In the genomic region with DNA sequence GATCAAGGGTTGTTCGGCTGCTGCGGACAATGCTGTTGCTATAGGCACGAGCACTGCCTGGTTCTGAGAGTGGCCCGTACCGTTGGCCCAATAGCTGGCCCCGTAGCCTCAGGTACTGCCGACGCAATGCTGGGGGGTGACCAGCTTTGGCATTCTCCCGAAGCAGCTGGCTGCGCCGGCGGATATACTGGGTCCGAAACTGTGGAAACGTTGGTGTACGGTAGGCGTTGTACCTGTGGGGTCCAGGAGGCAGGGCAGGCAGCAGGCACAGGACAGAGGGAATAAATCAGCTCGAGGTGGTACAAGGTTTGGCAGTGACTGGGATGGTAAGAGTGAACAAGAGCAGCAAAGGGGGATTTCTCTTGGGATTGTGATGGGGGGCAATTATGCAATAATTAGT, we compare ENCODE assay signal across 8 mouse cellular contexts. TPM values are rescaled to one million over a fixed set of nuclear protein-coding genes. Genes with fewer than 3 reads are reported as not detected.
DNase-seq lines count a peak whose midpoint lies in the region; ATAC-seq and TF ChIP-seq lines count a peak whose summit lies in the region.

No protein-coding gene starts in this region.

- H3K27ac ChIP-seq in gastrocnemius, adult 2 months: peak overlapping the region; percentile 95
- H3K27ac ChIP-seq in liver, embryonic 12.5 days: peak overlapping the region; percentile 97

- H3K4me2 ChIP-seq in liver, embryonic 12.5 days: peak overlapping the region; percentile 77

- intact Hi-C loops in gastrocnemius, adult 2 months (cut with DNase I): loop anchor here (10.0 kb wide), 1 partner anchor 57 kb away; a partner anchor contains a TSS

- TF ChIP-seq CTCF in gastrocnemius, adult 2 months (IDR thresholded peaks at IDR 0.05): no peak

- H3K9me3 ChIP-seq in liver, embryonic 12.5 days (replicated peaks): no peaks in the 10 kb centered on the region

- peaks cover 13% of the 10 kb centered on the region for H3K4me1 ChIP-seq in liver, embryonic 12.5 days

- peak overlapping the region; percentile 88 for H3K4me3 ChIP-seq in gastrocnemius, adult 2 months
- peak overlapping the region; percentile 66 for H3K4me3 ChIP-seq in liver, embryonic 12.5 days

- peak overlapping the region; percentile 50; the same call in 1 of the 2 replicates for H3K9ac ChIP-seq in liver, embryonic 12.5 days

- WGBS in liver, embryonic 12.5 days (ENCODE audit: insufficient replicate concordance): 83% methylated on average over 17 of the region's 17 CpGs

- H3K36me3 ChIP-seq in liver, embryonic 12.5 days: peaks cover 38% of the 10 kb centered on the region

- no peak for DNase-seq in gastrocnemius, adult 2 months
- no peak for DNase-seq in gastrocnemius, adult 18-20 months (ENCODE audit: low spot score)
- DNase-seq in thymus, postnatal 4 days: peak; percentile 16
- no peak for DNase-seq in thymus, adult 18-20 months
- DNase-seq in c-Kit-positive CD71-positive TER-119-positive erythroid progenitor cells, embryonic 14.5 days (ENCODE audit: low spot score): no peak
- no peak for DNase-seq in layer of hippocampus, adult 9-10 months (ENCODE audit: low spot score)
- no peak for DNase-seq in cerebellum, postnatal 4 days (ENCODE audit: low spot score in 2 of 2)

- ATAC-seq in liver, embryonic 12.5 days: no peak

- no peaks in the 10 kb centered on the region for H3K27me3 ChIP-seq in liver, embryonic 12.5 days (replicated peaks)

RNA-seq across cellular contexts. Expression of a gene that starts 1.3 kb away (rescaled TPM):
- total RNA-seq in gastrocnemius, adult 2 months (2021): 1 to 10 TPM; 9.1 to 9.4 TPM
- 10 to 100 TPM in 1 of 2 experiments, 1 to 10 TPM in 1; 8.7 to 10.1 TPM for total RNA-seq in gastrocnemius, adult 18-20 months (2021)
- 9.4 and 9.9 TPM in 2 replicates for polyA plus RNA-seq in liver, embryonic 12.5 days (2016; fragmentation: Nextera tagmentation; extraction: Ambion mirVana)

RNA-seq across cellular contexts. Expression of a gene that starts 14.3 kb away (rescaled TPM):
- 10 to 100 TPM; 33.9 to 82.1 TPM for total RNA-seq in gastrocnemius, adult 2 months (2021)
- total RNA-seq in gastrocnemius, adult 18-20 months (2021): 10 to 100 TPM; 48.0 to 90.4 TPM
- 351 and 363 TPM in 2 replicates for polyA plus RNA-seq in liver, embryonic 12.5 days (2016; fragmentation: Nextera tagmentation; extraction: Ambion mirVana)

RNA-seq across cellular contexts. Expression of a gene that starts 41.1 kb away (rescaled TPM):
- under 1 TPM; 0.36 to 0.70 TPM for total RNA-seq in gastrocnemius, adult 2 months (2021)
- under 1 TPM; 0.21 to 0.52 TPM for total RNA-seq in gastrocnemius, adult 18-20 months (2021)
- polyA plus RNA-seq in liver, embryonic 12.5 days (2016; fragmentation: Nextera tagmentation; extraction: Ambion mirVana): 3.2 and 3.5 TPM in 2 replicates

RNA-seq across cellular contexts. Expression of a gene that starts 44.6 kb away (rescaled TPM):
- total RNA-seq in gastrocnemius, adult 2 months (2021): 1 to 10 TPM; 3.1 to 3.2 TPM
- total RNA-seq in gastrocnemius, adult 18-20 months (2021): 1 to 10 TPM; 2.7 to 4.1 TPM
- polyA plus RNA-seq in liver, embryonic 12.5 days (2016; fragmentation: Nextera tagmentation; extraction: Ambion mirVana): 6.7 and 7.0 TPM in 2 replicates

RNA-seq across cellular contexts. Expression of a gene that starts 56.8 kb away (rescaled TPM):
- 1 to 10 TPM; 4.3 to 5.0 TPM for total RNA-seq in gastrocnemius, adult 2 months (2021)
- total RNA-seq in gastrocnemius, adult 18-20 months (2021): 1 to 10 TPM; 4.5 TPM
- 57.1 and 57.5 TPM in 2 replicates for polyA plus RNA-seq in liver, embryonic 12.5 days (2016; fragmentation: Nextera tagmentation; extraction: Ambion mirVana)
